Mouse (Mus musculus): Measurements from ENCODE around the gene Ghsr. TPM values are rescaled to one million over a fixed set of nuclear protein-coding genes. Genes with fewer than 3 reads are reported as not detected.

The Ghsr gene
- polyA plus RNA-seq, 1 experiment from 2014 or later = not detected

DNA sequence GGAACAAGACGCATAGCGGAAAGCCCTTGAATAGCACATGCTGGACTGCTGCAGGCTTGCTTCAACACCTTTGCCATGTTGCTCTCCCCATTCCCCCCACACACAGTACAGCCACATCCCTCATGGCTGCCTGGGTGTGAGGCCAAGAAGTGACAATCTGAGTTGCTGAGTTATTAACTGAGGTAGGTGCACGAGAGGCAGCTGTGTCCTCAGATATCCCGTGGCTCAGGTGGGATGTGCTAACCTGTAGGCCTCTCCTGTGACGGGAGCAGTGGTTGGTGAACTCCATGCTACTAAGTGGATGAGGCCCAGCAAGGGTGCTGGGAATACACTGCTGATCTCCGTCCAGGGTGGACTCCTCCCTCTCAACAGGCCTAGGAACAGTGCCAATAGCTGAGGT, 51.4 kb downstream of the Ghsr start:
- Histone ChIP-seq H3K36me3 (ENCODE audit: control insufficient read depth, insufficient read depth) (no peaks in the 10 kb centered on the region; the same call in 1 of the 2 replicates), H3K4me1 (ENCODE audit: control insufficient read depth, low read depth, low read length) (no peaks in the 10 kb centered on the region), H3K27me3 (ENCODE audit: control insufficient read depth, insufficient read depth, low read depth, low read length) (no peaks in the 10 kb centered on the region), H3K4me3 (ENCODE audit: low read depth, low read length) (no peak overlapping the region), H3K27ac (ENCODE audit: low read length) (no peak overlapping the region), H3K9me3 (replicated peaks; ENCODE audit: control insufficient read depth, low read length) (no peaks in the 10 kb centered on the region), H3K9ac (ENCODE audit: low read depth, low read length) (no peak overlapping the region), H3K4me2 (ENCODE audit: low read depth, low read length) (no peak overlapping the region)
- WGBS (ENCODE audit: insufficient replicate concordance) = 70% methylated on average over 6 of the region's 6 CpGs
- no peak for ATAC-seq (ENCODE audit: low read depth)

DNA sequence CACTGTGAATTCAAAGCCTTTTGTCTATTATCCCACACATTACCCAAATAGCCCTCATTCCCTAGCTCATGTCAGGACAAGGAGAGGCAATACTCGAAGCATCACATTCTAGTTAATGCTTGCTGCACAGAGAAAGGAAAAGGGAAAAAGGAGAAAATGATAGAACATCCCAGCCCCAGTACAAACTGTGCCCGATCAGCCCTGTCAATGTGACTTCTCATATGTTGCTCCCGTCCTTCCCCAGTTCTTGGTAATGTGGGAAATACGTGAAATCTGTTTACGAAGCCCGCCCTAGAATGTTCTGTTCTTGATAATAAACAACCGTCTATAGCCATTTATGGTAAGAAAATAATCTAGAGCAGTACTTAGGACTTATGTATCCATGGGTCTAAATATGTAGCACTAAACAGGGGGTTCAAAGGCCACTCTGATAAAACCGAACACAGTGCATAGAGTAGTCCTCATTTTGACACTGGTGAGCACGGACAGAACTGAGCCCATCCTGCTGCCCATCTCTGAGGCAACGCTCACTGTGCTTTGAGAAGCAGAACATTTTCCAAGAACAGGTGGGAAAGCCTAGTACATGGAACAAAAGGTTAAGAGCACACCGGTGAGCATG, 53.0 kb downstream of the Ghsr start:
- Histone ChIP-seq H3K27ac (ENCODE audit: low read length) (no peak overlapping the region), H3K9me3 (replicated peaks; ENCODE audit: control insufficient read depth, low read length) (no peaks in the 10 kb centered on the region), H3K36me3 (ENCODE audit: control insufficient read depth, insufficient read depth) (no peaks in the 10 kb centered on the region; the same call in 1 of the 2 replicates), H3K4me1 (ENCODE audit: control insufficient read depth, low read depth, low read length) (no peaks in the 10 kb centered on the region), H3K4me2 (ENCODE audit: low read depth, low read length) (no peak overlapping the region), H3K27me3 (ENCODE audit: control insufficient read depth, insufficient read depth, low read depth, low read length) (no peaks in the 10 kb centered on the region), H3K9ac (ENCODE audit: low read depth, low read length) (no peak overlapping the region), H3K4me3 (ENCODE audit: low read depth, low read length) (no peak overlapping the region)
- ATAC-seq (ENCODE audit: low read depth) = no peak
- WGBS (ENCODE audit: insufficient replicate concordance) = 73% methylated on average over 11 of the region's 11 CpGs

DNA sequence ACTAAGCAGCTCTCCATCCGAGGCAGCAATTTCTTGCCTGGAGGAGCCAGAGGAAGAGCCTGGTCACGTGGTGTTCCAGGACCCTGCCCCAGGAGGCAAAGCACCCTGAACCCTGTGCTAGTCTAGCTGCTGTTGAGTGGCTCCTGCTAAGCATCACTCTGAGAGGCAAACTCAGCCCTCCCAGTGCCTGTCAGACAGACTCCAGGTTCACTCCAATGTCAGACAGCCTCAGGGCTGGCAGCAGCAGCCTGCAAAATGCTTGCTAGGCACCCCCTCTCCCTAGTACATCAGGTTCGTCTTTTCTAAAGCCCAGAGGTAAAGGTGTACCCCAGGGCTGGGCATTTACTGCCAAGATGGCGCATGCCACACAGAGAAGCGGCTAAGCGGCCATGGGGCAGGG, 56.3 kb downstream of the Ghsr start:
- Histone ChIP-seq H3K4me2 (ENCODE audit: low read depth, low read length) (no peak overlapping the region), H3K4me3 (ENCODE audit: low read depth, low read length) (no peak overlapping the region), H3K9me3 (replicated peaks; ENCODE audit: control insufficient read depth, low read length) (no peaks in the 10 kb centered on the region), H3K27ac (ENCODE audit: low read length) (no peak overlapping the region), H3K9ac (ENCODE audit: low read depth, low read length) (no peak overlapping the region), H3K4me1 (ENCODE audit: control insufficient read depth, low read depth, low read length) (no peaks in the 10 kb centered on the region), H3K36me3 (ENCODE audit: control insufficient read depth, insufficient read depth) (no peaks in the 10 kb centered on the region; the same call in 1 of the 2 replicates), H3K27me3 (ENCODE audit: control insufficient read depth, insufficient read depth, low read depth, low read length) (no peaks in the 10 kb centered on the region)
- no peak for ATAC-seq (ENCODE audit: low read depth)
- WGBS (ENCODE audit: insufficient replicate concordance) = 64% methylated on average over 6 of the region's 6 CpGs

Other genes with a start within 250 kb of the Ghsr start
- gene Ect2, start 217.5 kb upstream of the Ghsr start, polyA plus RNA-seq (2015; fragmentation: Nextera tagmentation; extraction: Ambion mirVana) = 37.1 and 40.7 TPM in 2 replicates
- gene Nceh1, start 188.4 kb upstream of the Ghsr start, polyA plus RNA-seq (2015; fragmentation: Nextera tagmentation; extraction: Ambion mirVana) = 6.1 and 7.2 TPM in 2 replicates
- 0.15 and 0.17 TPM in 2 replicates for gene Tnfsf10, start 54.3 kb upstream of the Ghsr start, polyA plus RNA-seq (2015; fragmentation: Nextera tagmentation; extraction: Ambion mirVana)

All from liver, embryonic 16.5 days (tissue).